Mouse (Mus musculus) limb, embryonic 12.5 days (tissue): ENCODE measurements around the gene Gm20458. TPM values are rescaled to one million over a fixed set of nuclear protein-coding genes. Genes with fewer than 3 reads are reported as not detected.

ENCODE experiments used
- ATAC-seq: fragments of 200-750 bp; cut with Nextera tagmentation; 2 replicates; pipeline ENCODE4 v1.8.0; 2017; ENCODE audit warnings: low read depth, moderate TSS enrichment; ENCODE audit not compliant: insufficient number of reproducible peaks, insufficient read depth, low FRiP score, low TSS enrichment
- H3K27ac ChIP-seq: fragments of 300-500 bp; sonication (generic); 2 replicates; pipeline ENCODE4 v1.5.1; 2016; ENCODE audit warnings: mild to moderate bottlenecking, moderate library complexity
- H3K27me3 ChIP-seq: fragments of 300-500 bp; sonication (generic); 2 replicates; pipeline ENCODE4 v1.6.1; 2016; ENCODE audit warnings: mild to moderate bottlenecking, moderate library complexity
- H3K36me3 ChIP-seq: fragments of 300-500 bp; sonication (generic); 2 replicates; pipeline ENCODE4 v1.6.1; 2016; ENCODE audit warnings: mild to moderate bottlenecking, moderate library complexity
- H3K4me1 ChIP-seq: fragments of 300-500 bp; sonication (generic); replicated peaks from 2 replicates; pipeline ENCODE4 v1.6.1; 2016
- H3K4me2 ChIP-seq: fragments of 300-500 bp; sonication (generic); 2 replicates; pipeline ENCODE4 v1.6.1; 2016; ENCODE audit warnings: mild to moderate bottlenecking, moderate library complexity
- H3K4me3 ChIP-seq: fragments of 300-500 bp; sonication (generic); replicated peaks from 2 replicates; pipeline ENCODE4 v1.5.1; 2016; ENCODE audit warnings: mild to moderate bottlenecking
- H3K9ac ChIP-seq: fragments of 300-500 bp; sonication (generic); replicated peaks from 2 replicates; pipeline ENCODE4 v1.6.1; 2016; ENCODE audit warnings: mild to moderate bottlenecking, moderate library complexity
- H3K9me3 ChIP-seq: fragments of 300-500 bp; sonication (generic); 2 replicates; pipeline ENCODE4 v1.6.1; 2016; ENCODE audit warnings: mild to moderate bottlenecking, moderate library complexity
- WGBS: fragments of 180-500 bp; shearing (Covaris S2); methylation state at CpG from one replicate; pipeline ENCODE4 v1.1.7; 2016; 5-methylcytosine and 5-hydroxymethylcytosine counted together
- polyA plus RNA-seq: library from polyadenylated mRNA; unstranded; fragments of >200 nt; fragmentation: Nextera tagmentation; extraction: Ambion mirVana; gene quantifications from 2 replicates; pipeline ENCODE4 v1.2.1, GENCODE M21; 2016

Gm20458 gene
- polyA plus RNA-seq, 1 experiment from 2014 or later = 2.3 TPM

GRCm38 (mm10) chr2:164443051-164443437 lies 17.7 kb upstream of the Gm20458 start:
- peak overlapping the region; percentile 64 for H3K4me3 ChIP-seq
- H3K27ac ChIP-seq = peak overlapping the region; percentile 45; the same call in 1 of the 2 replicates
- peak; percentile 74 for ATAC-seq
- H3K36me3 ChIP-seq = no peaks in the 10 kb centered on the region
- H3K4me1 ChIP-seq = peaks cover 41% of the 10 kb centered on the region
- H3K9me3 ChIP-seq = no peaks in the 10 kb centered on the region
- WGBS = under 1% methylated on average over 26 of the region's 26 CpGs
- peak overlapping the region; percentile 77 for H3K9ac ChIP-seq
- H3K4me2 ChIP-seq = peak overlapping the region; percentile 87
- H3K27me3 ChIP-seq = peaks cover 17% of the 10 kb centered on the region

- Histone ChIP-seq H3K4me1 (peaks cover 36% of the 10 kb centered on the region), H3K36me3 (no peaks in the 10 kb centered on the region), H3K4me2 (peak within 1 kb of the TSS; percentile 87), H3K4me3 (peak within 1 kb of the TSS; percentile 64), H3K9me3 (no peaks in the 10 kb centered on the region), H3K27me3 (peaks cover 17% of the 10 kb centered on the region), H3K9ac (peak within 1 kb of the TSS; percentile 77), H3K27ac (peak within 1 kb of the TSS; percentile 45; the same call in 1 of the 2 replicates)
- peak; percentile 7; the same call in 1 of the 2 replicates for ATAC-seq
- 8% methylated on average over 18 of the region's 18 CpGs for WGBS
These were observed 17.2 kb upstream of the Gm20458 start, which contains the start of gene Sdc4 for GRCm38 (mm10) chr2:164443460-164444000. Gene Sdc4, minus strand, starts transcription at chr2:164443887.

- 78% methylated on average over 2 of the region's 2 CpGs for WGBS
These were observed 16.1 kb upstream of the Gm20458 start for GRCm38 (mm10) chr2:164444701-164445100.

DNA sequence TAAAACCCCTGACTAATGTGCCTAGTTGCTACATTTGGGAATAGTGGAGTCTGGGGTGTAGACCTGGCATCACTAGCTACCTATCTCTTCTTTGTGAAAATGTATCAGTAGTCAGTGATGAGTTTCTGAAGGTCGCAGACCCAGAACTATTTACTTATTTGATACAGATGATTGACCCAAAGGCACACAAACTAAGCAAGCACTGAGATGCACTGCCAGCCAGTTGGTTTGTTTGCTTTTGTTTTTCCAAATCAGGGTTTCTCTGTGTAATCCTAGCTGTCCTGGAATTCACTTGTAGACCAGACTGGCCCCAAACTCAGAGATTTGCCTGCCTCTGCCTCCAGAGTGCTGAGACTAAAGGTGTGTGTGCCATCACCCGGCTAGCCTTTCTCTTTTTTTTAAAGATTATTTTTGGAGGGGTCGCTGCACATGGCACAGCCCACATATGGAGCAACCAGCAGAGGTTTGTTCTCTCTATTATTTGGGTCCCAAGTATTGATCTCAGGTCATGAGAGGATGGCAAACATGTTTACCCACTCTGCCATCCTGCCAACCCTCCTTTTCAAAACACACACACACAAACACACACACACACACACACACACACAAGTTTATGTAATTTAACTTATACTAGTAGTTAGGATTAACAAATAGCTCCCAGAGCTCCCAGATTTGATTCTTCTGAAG lies 15.2 kb upstream of the Gm20458 start:
- ATAC-seq = no peak
- H3K27ac ChIP-seq = no peak overlapping the region
- H3K9me3 ChIP-seq = no peaks in the 10 kb centered on the region

More at GRCm38 (mm10) chr2:164444701-164445100, 16.1 kb upstream of the Gm20458 start:
- H3K36me3 ChIP-seq = no peaks in the 10 kb centered on the region
- peaks cover 30% of the 10 kb centered on the region for H3K4me1 ChIP-seq
- H3K27me3 ChIP-seq = peaks cover 17% of the 10 kb centered on the region
- no peak overlapping the region for H3K4me2 ChIP-seq
- H3K4me3 ChIP-seq = no peak overlapping the region
- no peak overlapping the region for H3K27ac ChIP-seq
- H3K9me3 ChIP-seq = no peaks in the 10 kb centered on the region
- ATAC-seq = no peak
- no peak overlapping the region for H3K9ac ChIP-seq

DNA sequence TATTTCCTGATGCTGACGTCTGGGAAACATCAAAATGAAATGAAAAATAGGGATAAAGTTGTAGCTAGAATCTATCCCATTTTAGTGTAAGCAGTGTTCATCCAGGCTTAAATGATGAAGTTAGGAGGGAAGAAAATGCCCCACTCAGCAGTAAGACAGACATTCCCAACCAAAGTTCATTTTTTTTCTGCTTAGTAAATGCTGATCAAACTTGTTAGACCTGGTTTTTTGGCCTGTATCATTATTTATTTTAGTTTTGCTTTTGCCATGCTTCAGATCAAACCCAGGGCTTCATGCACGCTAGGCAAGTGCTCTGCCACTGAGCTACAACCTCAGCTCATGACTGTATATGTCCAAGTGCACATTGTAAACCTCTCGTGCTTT lies 14.7 kb upstream of the Gm20458 start:
- H3K4me1 ChIP-seq = peaks cover 20% of the 10 kb centered on the region
- H3K9ac ChIP-seq = no peak overlapping the region
- no peaks in the 10 kb centered on the region for H3K36me3 ChIP-seq
- no peaks in the 10 kb centered on the region for H3K9me3 ChIP-seq
- no peak overlapping the region for H3K4me3 ChIP-seq
- H3K27me3 ChIP-seq = peaks cover 15% of the 10 kb centered on the region
- ATAC-seq = no peak
- 75% methylated on average over 3 of the region's 3 CpGs for WGBS
- H3K4me2 ChIP-seq = no peak overlapping the region
- no peak overlapping the region for H3K27ac ChIP-seq

More for the DNA sequence above, 15.2 kb upstream of the Gm20458 start:
- WGBS = 90% methylated on average over 3 of the region's 3 CpGs
- no peak overlapping the region for H3K4me3 ChIP-seq
- H3K4me1 ChIP-seq = peaks cover 26% of the 10 kb centered on the region
- H3K4me2 ChIP-seq = no peak overlapping the region
- H3K9ac ChIP-seq = no peak overlapping the region
- H3K27me3 ChIP-seq = peaks cover 17% of the 10 kb centered on the region
- H3K36me3 ChIP-seq = no peaks in the 10 kb centered on the region

GRCm38 (mm10) chr2:164448140-164448539 lies 12.6 kb upstream of the Gm20458 start:
- no peak overlapping the region for H3K4me2 ChIP-seq
- no peaks in the 10 kb centered on the region for H3K36me3 ChIP-seq
- no peak for ATAC-seq
- peaks cover 27% of the 10 kb centered on the region for H3K4me1 ChIP-seq
- no peak overlapping the region for H3K27ac ChIP-seq
- H3K27me3 ChIP-seq = peaks cover 3% of the 10 kb centered on the region; the same call in 1 of the 2 replicates
- no peak overlapping the region for H3K4me3 ChIP-seq
- no peaks in the 10 kb centered on the region for H3K9me3 ChIP-seq
- WGBS = 86% methylated on average over 1 of the region's 1 CpGs
- no peak overlapping the region for H3K9ac ChIP-seq

DNA sequence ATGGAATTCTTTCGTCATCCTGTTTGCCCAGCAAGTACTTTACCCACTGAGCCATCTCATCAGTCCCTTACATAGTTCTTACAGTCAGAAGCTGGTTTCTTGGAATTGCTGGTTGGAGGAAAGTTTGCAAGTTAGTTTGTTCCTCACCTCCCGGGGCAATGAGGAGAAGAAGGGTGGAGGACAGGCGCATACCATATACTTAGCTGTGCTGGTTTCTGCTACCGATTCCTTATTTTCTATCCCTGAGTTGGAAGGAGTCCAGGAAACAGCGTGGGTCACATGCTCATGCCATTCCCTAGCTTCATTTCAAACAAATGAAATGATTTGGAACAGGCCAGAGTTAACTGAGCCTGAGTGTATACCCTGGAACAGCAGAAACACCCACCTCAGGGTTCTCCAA lies 11.8 kb upstream of the Gm20458 start:
- WGBS = 74% methylated on average over 5 of the region's 5 CpGs
- Histone ChIP-seq H3K36me3 (no peaks in the 10 kb centered on the region), H3K4me2 (no peak overlapping the region), H3K4me1 (peaks cover 21% of the 10 kb centered on the region), H3K9me3 (no peaks in the 10 kb centered on the region), H3K27ac (no peak overlapping the region), H3K4me3 (no peak overlapping the region), H3K27me3 (peaks cover 1% of the 10 kb centered on the region; the same call in 1 of the 2 replicates), H3K9ac (no peak overlapping the region)
- ATAC-seq = no peak

GRCm38 (mm10) chr2:164449341-164450042 lies 11.3 kb upstream of the Gm20458 start:
- 80% methylated on average over 14 of the region's 14 CpGs for WGBS
- Histone ChIP-seq H3K27me3 (no peaks in the 10 kb centered on the region), H3K4me1 (peaks cover 21% of the 10 kb centered on the region), H3K9me3 (no peaks in the 10 kb centered on the region), H3K9ac (no peak overlapping the region), H3K4me2 (no peak overlapping the region), H3K27ac (no peak overlapping the region), H3K36me3 (no peaks in the 10 kb centered on the region), H3K4me3 (no peak overlapping the region)
- ATAC-seq = no peak

DNA sequence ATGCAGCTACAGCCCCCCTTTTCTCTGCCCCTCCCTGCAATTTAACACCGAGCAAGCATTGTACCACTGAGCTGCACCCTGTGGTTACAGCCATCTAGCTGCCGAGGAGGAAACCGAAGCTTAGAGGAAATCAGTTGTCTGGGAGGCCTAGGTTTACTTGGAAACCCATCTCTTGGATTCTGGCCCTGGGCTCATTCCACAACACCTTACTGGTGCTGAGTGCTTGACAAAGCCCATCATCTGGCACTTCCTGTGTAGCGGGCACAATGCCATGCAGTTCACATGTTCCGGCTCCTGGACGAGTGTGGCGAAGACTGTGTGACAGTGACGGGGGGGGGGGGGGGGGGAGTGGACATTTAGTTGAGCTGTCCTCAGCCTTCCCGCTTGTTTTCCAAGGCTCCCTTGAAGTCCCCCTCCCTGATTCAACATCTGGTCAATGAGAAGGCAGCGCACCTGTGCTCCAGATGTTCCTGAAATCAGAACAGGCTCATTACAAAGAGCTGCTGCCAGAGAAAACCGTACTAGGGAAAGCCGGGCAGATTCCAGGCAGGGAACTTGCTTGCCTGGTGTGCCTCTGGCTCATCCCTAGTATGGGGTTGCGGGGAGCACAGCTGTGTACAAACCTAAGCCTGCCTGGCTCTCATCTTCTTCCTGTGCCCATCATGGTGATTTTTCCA lies 8.6 kb upstream of the Gm20458 start:
- peak overlapping the region; percentile 23 for H3K4me2 ChIP-seq

GRCm38 (mm10) chr2:164453047-164453757 lies 7.6 kb upstream of the Gm20458 start:
- H3K27me3 ChIP-seq = no peaks in the 10 kb centered on the region
- ATAC-seq = no peak
- H3K9me3 ChIP-seq = no peaks in the 10 kb centered on the region
- no peak overlapping the region for H3K4me3 ChIP-seq
- WGBS = 78% methylated on average over 14 of the region's 14 CpGs
- H3K27ac ChIP-seq = no peak overlapping the region
- H3K36me3 ChIP-seq = no peaks in the 10 kb centered on the region
- no peak overlapping the region for H3K4me2 ChIP-seq
- H3K4me1 ChIP-seq = peaks cover 31% of the 10 kb centered on the region
- no peak overlapping the region for H3K9ac ChIP-seq

More for the DNA sequence above, 8.6 kb upstream of the Gm20458 start:
- Histone ChIP-seq H3K9me3 (no peaks in the 10 kb centered on the region), H3K27ac (peak overlapping the region; percentile 69), H3K9ac (no peak overlapping the region; the same call in 1 of the 2 replicates), H3K27me3 (no peaks in the 10 kb centered on the region), H3K36me3 (no peaks in the 10 kb centered on the region), H3K4me3 (no peak overlapping the region), H3K4me1 (peaks cover 30% of the 10 kb centered on the region)
- 15% methylated on average over 12 of the region's 13 CpGs for WGBS
- ATAC-seq = peak; percentile 56; the same call in 1 of the 2 replicates
